Mouse (Mus musculus) olfactory bulb, adult 2 months (tissue): ENCODE data around the gene Nrxn2.

Source experiments
- CTCF ChIP-seq: fragments of 200-500 bp; IDR thresholded peaks from 2 replicates; pipeline ENCODE4 v1.5.1; 2012; ENCODE audit warnings: low read depth, mild to moderate bottlenecking, low read length, moderate library complexity; ENCODE audit not compliant: insufficient read depth
- POLR2A ChIP-seq: fragments of 200-500 bp; IDR thresholded peaks from 2 replicates; pipeline ENCODE4 v1.6.1; 2012; ENCODE audit warnings: mild to moderate bottlenecking, low read depth, low read length, moderate library complexity; ENCODE audit not compliant: insufficient read depth

GRCm38 (mm10) chr19:6494032-6494431, 75.5 kb downstream of the Nrxn2 start:
- TF ChIP-seq CTCF, result no peak
- no peak for TF ChIP-seq POLR2A
